Mouse (Mus musculus): ENCODE measurements around the gene Setd7. TPM values are rescaled to one million over a fixed set of nuclear protein-coding genes. Genes with fewer than 3 reads are reported as not detected.

Setd7 gene
- total and polyA plus RNA-seq, 3 experiments = 16.6 to 34.3 (median 23.6) TPM

- in situ Hi-C loops (cut with MboI; ENCODE audit: low pct_ligation_motif_present, low pct_unique_long_range_greater_than_20kb, low sequenced_read_pairs) (no loop called here), dilution Hi-C loops (cut with MboI; ENCODE audit: extremely low pct_ligation_motif_present, extremely low pct_unique_long_range_greater_than_20kb, low sequenced_read_pairs) (no loop called here)
- peaks cover 27 to 52% of the 10 kb centered on the region in 2 experiments for H3K36me3 ChIP-seq (replicated peaks in 1 of 2; ENCODE audit: control insufficient read depth in 1 of 2, insufficient read depth in 1 of 2, low read length in 1 of 2)
- no peaks in the 10 kb centered on the region for H3K4me1 ChIP-seq (ENCODE audit: control insufficient read depth in 1 of 2, insufficient read depth in 2 of 2)
- H3K27me3 ChIP-seq (replicated peaks) = no peaks in the 10 kb centered on the region
- no peak overlapping the region for H3K4me3 ChIP-seq (replicated peaks in 1 of 3; ENCODE audit: low read depth in 2 of 3, low read length in 2 of 3, poor library complexity in 1 of 3)
- TF ChIP-seq JUN (IDR thresholded peaks at IDR 0.05; ENCODE audit: insufficient read depth, low read depth, low read length) = no peak
- no peak for TF ChIP-seq HCFC1 (IDR thresholded peaks at IDR 0.05; ENCODE audit: low read depth, low read length)
- TF ChIP-seq NRF1 (IDR thresholded peaks at IDR 0.05; ENCODE audit: low read depth, low read length) = no peak
- no peak for TF ChIP-seq JUND (conservative IDR thresholded peaks at IDR 0.05; ENCODE audit: low read depth, low read length)
- no peak for TF ChIP-seq BHLHE40 (IDR thresholded peaks at IDR 0.05; ENCODE audit: low read depth, low read length)
- no peak for TF ChIP-seq KAT2A (IDR thresholded peaks at IDR 0.05; ENCODE audit: insufficient replicate concordance, low read length)
- TF ChIP-seq ETS1 (conservative IDR thresholded peaks at IDR 0.05; ENCODE audit: low read depth, low read length) = no peak
- TF ChIP-seq USF1 (IDR thresholded peaks at IDR 0.05; ENCODE audit: low read depth, low read length) = no peak
- TF ChIP-seq TBP (conservative IDR thresholded peaks at IDR 0.05; ENCODE audit: low read depth, low read length) = no peak
- TF ChIP-seq CHD1 (IDR thresholded peaks at IDR 0.05; ENCODE audit: low read depth, low read length) = no peak
- no peak for TF ChIP-seq SIN3A (IDR thresholded peaks at IDR 0.05; ENCODE audit: low read length)
- no peak for TF ChIP-seq IRF4 (IDR thresholded peaks at IDR 0.05; ENCODE audit: low read depth, low read length)
- TF ChIP-seq MAX (IDR thresholded peaks at IDR 0.05; ENCODE audit: low read length) = no peak
- TF ChIP-seq GABPA (IDR thresholded peaks at IDR 0.05; ENCODE audit: insufficient replicate concordance, low read depth, low read length) = no peak
- H3K9me3 ChIP-seq (replicated peaks; ENCODE audit: low read length) = no peaks in the 10 kb centered on the region
- no peaks in the 10 kb centered on the region; the same call in 1 of the 2 replicates for H3K79me2 ChIP-seq (replicated peaks; ENCODE audit: control insufficient read depth, extremely low read depth, insufficient read depth, poor library complexity, severe bottlenecking)
- no peak overlapping the region for H3K4me2 ChIP-seq (ENCODE audit: insufficient read depth, low read depth, poor library complexity, severe bottlenecking)
- H3K27ac ChIP-seq (ENCODE audit: insufficient read depth, low read depth) = no peak overlapping the region
- no peak for DNase-seq (ENCODE audit: extremely low read depth)
- H3K9ac ChIP-seq (ENCODE audit: insufficient read depth, low read depth) = no peak overlapping the region
These were observed 85.0 kb downstream of the Setd7 start for GRCm38 (mm10) chr3:51475706-51476105.

GRCm38 (mm10) chr3:51468530-51468929 is 92.1 kb downstream of the Setd7 start:
- dilution Hi-C loops (cut with MboI; ENCODE audit: extremely low pct_ligation_motif_present, extremely low pct_unique_long_range_greater_than_20kb, low sequenced_read_pairs) = no loop called here
- Histone ChIP-seq H3K9ac (ENCODE audit: insufficient read depth, low read depth) (no peak overlapping the region), H3K27ac (ENCODE audit: insufficient read depth, low read depth) (no peak overlapping the region)

More at GRCm38 (mm10) chr3:51468530-51468929, 92.1 kb downstream of the Setd7 start:
- in situ Hi-C loops (cut with MboI; ENCODE audit: low pct_ligation_motif_present, low pct_unique_long_range_greater_than_20kb, low sequenced_read_pairs) = no loop called here
- Histone ChIP-seq H3K79me2 (replicated peaks; ENCODE audit: control insufficient read depth, extremely low read depth, insufficient read depth, poor library complexity, severe bottlenecking) (no peaks in the 10 kb centered on the region; the same call in 1 of the 2 replicates), H3K4me3 (replicated peaks in 1 of 3; ENCODE audit: low read depth in 2 of 3, low read length in 2 of 3, poor library complexity in 1 of 3) (no peak overlapping the region), H3K27me3 (replicated peaks) (no peaks in the 10 kb centered on the region), H3K4me2 (ENCODE audit: insufficient read depth, low read depth, poor library complexity, severe bottlenecking) (no peak overlapping the region), H3K4me1 (ENCODE audit: control insufficient read depth in 1 of 2, insufficient read depth in 2 of 2) (peaks cover 0 to 4% of the 10 kb centered on the region in 2 experiments; a peak in 1 of 4 replicates), H3K9me3 (replicated peaks; ENCODE audit: low read length) (no peaks in the 10 kb centered on the region), H3K36me3 (replicated peaks in 1 of 2; ENCODE audit: control insufficient read depth in 1 of 2, insufficient read depth in 1 of 2, low read length in 1 of 2) (peaks cover 46 to 92% of the 10 kb centered on the region in 2 experiments)
- DNase-seq (ENCODE audit: extremely low read depth) = no peak
- TF ChIP-seq POLR2AphosphoS2 (IDR thresholded peaks at IDR 0.05; ENCODE audit: low read depth, low read length) = no peak
- TF ChIP-seq ZMIZ1 (IDR thresholded peaks at IDR 0.05; ENCODE audit: low read depth, low read length) = no peak

Other genes starting within 250 kb of the Setd7 start
- 30.5 and 31.2 TPM in 2 replicates for gene Elf2, start 220.2 kb downstream of the Setd7 start, total RNA-seq (2012; rRNA removed)
- 41.2 and 42.8 TPM in 2 replicates for gene Elf2, start 220.2 kb downstream of the Setd7 start, total RNA-seq (2014; rRNA removed)
- gene Elf2, start 220.2 kb downstream of the Setd7 start, polyA plus RNA-seq (2012; ENCODE audit: insufficient read length, low read depth) = 30.1 and 32.2 TPM in 2 replicates
- not detected in 2 replicates for gene Mgarp, start 164.1 kb downstream of the Setd7 start, total RNA-seq (2012; rRNA removed)
- not detected in 2 replicates for gene Mgarp, start 164.1 kb downstream of the Setd7 start, total RNA-seq (2014; rRNA removed)
- 0.23 TPM in 1 of 2 replicates, not detected in the other for gene Mgarp, start 164.1 kb downstream of the Setd7 start, polyA plus RNA-seq (2012; ENCODE audit: insufficient read length, low read depth)
- 213 and 233 TPM in 2 replicates for gene Ndufc1, start 151.9 kb downstream of the Setd7 start, total RNA-seq (2012; rRNA removed)
- gene Ndufc1, start 151.9 kb downstream of the Setd7 start, total RNA-seq (2014; rRNA removed) = 206 and 234 TPM in 2 replicates
- 109 and 159 TPM in 2 replicates for gene Ndufc1, start 151.9 kb downstream of the Setd7 start, polyA plus RNA-seq (2012; ENCODE audit: insufficient read length, low read depth)
- gene Naa15, start 145.7 kb downstream of the Setd7 start, total RNA-seq (2012; rRNA removed) = 27.6 and 34.1 TPM in 2 replicates
- gene Naa15, start 145.7 kb downstream of the Setd7 start, total RNA-seq (2014; rRNA removed) = 59.0 and 59.9 TPM in 2 replicates
- gene Naa15, start 145.7 kb downstream of the Setd7 start, polyA plus RNA-seq (2012; ENCODE audit: insufficient read length, low read depth) = 85.8 and 95.3 TPM in 2 replicates
- 4.8 and 6.0 TPM in 2 replicates for gene Rab33b, start 77.0 kb downstream of the Setd7 start, total RNA-seq (2012; rRNA removed)
- 9.3 and 9.9 TPM in 2 replicates for gene Rab33b, start 77.0 kb downstream of the Setd7 start, total RNA-seq (2014; rRNA removed)
- 7.0 and 7.1 TPM in 2 replicates for gene Rab33b, start 77.0 kb downstream of the Setd7 start, polyA plus RNA-seq (2012; ENCODE audit: insufficient read length, low read depth)
- gene Mgst2, start 99.5 kb upstream of the Setd7 start, total RNA-seq (2012; rRNA removed) = 48.8 and 51.4 TPM in 2 replicates
- 62.7 and 76.0 TPM in 2 replicates for gene Mgst2, start 99.5 kb upstream of the Setd7 start, total RNA-seq (2014; rRNA removed)
- 131 and 147 TPM in 2 replicates for gene Mgst2, start 99.5 kb upstream of the Setd7 start, polyA plus RNA-seq (2012; ENCODE audit: insufficient read length, low read depth)

Data from CH12.LX (cell line).